Mouse (Mus musculus) liver, embryonic 11.5 days (tissue): ENCODE data around the gene Cyp8b1. TPM values are rescaled to one million over a fixed set of nuclear protein-coding genes. Genes with fewer than 3 reads are reported as not detected.

ENCODE experiments used
- ATAC-seq: fragments of 200-750 bp; cut with Nextera tagmentation; replicated peaks from 2 replicates; pipeline ENCODE4 v1.8.0; 2017; ENCODE audit warnings: moderate number of reproducible peaks, mild to moderate bottlenecking, moderate TSS enrichment, moderate library complexity; ENCODE audit not compliant: low FRiP score
- DNase-seq: peaks from one replicate; pipeline ENCODE4 v3.0.0-alpha.2; 2017; ENCODE audit warnings: low spot score
- H3K27ac ChIP-seq: fragments of 300-500 bp; sonication (generic); 2 replicates; pipeline ENCODE4 v1.5.1; 2014; ENCODE audit warnings: mild to moderate bottlenecking, low read depth, low read length, control low read depth
- H3K27me3 ChIP-seq: fragments of 300-500 bp; sonication (generic); replicated peaks from 2 replicates; pipeline ENCODE4 v1.6.1; 2014; ENCODE audit warnings: low read length, mixed read lengths; ENCODE audit not compliant: control insufficient read depth, insufficient read depth
- H3K36me3 ChIP-seq: fragments of 300-500 bp; sonication (generic); 2 replicates; pipeline ENCODE4 v1.6.1; 2014; ENCODE audit warnings: mild to moderate bottlenecking, low read length, moderate library complexity, mixed read lengths; ENCODE audit not compliant: control insufficient read depth, insufficient read depth
- H3K4me1 ChIP-seq: fragments of 300-500 bp; sonication (generic); replicated peaks from 2 replicates; pipeline ENCODE4 v1.6.1; 2014; ENCODE audit warnings: low read length, mixed read lengths; ENCODE audit not compliant: control insufficient read depth, insufficient read depth
- H3K4me2 ChIP-seq: fragments of 300-500 bp; sonication (generic); 2 replicates; pipeline ENCODE4 v1.6.1; 2014; ENCODE audit warnings: mild to moderate bottlenecking, control low read depth, moderate library complexity
- H3K4me3 ChIP-seq: fragments of 300-500 bp; sonication (generic); 2 replicates; pipeline ENCODE4 v1.5.1; 2014; ENCODE audit warnings: low read depth, low read length, control low read depth
- H3K9ac ChIP-seq: fragments of 300-500 bp; sonication (generic); 2 replicates; pipeline ENCODE4 v1.6.1; 2014; ENCODE audit warnings: low read depth, low read length, control low read depth
- H3K9me3 ChIP-seq: fragments of 300-500 bp; sonication (generic); 2 replicates; pipeline ENCODE4 v1.6.1; 2016; ENCODE audit warnings: low read length, inconsistent platforms, mixed read lengths; ENCODE audit not compliant: control insufficient read depth
- WGBS: fragments of 180-500 bp; shearing (Covaris S2); extraction: QIAGEN DNeasy Blood & Tissue Kit; methylation state at CpG from one replicate; pipeline ENCODE4 v1.1.7; 2014; 5-methylcytosine and 5-hydroxymethylcytosine counted together
- polyA plus RNA-seq: library from polyadenylated mRNA; unstranded; fragments of >200 nt; fragmentation: Nextera tagmentation; extraction: Ambion mirVana; gene quantifications from 2 replicates; pipeline ENCODE4 v1.2.1, GENCODE M21; 2014

Gene Cyp8b1
- polyA plus RNA-seq, 1 experiment from 2014 or later = not detected

DNA sequence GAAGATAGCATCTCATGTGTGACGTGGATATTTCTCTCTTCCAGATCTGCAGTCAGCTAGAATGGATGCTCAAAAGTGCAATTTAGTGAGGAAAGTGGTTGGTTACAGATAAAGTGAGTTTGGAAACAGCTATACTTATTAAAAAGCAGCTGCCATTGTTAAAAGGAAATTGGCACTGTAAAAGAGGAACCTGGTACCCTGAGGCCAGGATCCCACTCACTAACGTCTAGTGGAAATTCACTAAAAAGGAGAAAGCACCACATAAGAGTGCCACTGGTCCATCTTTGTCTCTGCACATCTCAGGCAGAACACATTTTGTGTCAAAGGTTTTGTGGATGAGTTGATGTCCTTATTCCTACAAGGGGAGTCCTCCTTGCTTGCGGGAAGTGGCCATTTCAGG lies 27.5 kb upstream of the Cyp8b1 start:
- H3K9ac ChIP-seq = no peak overlapping the region
- no peak for DNase-seq
- H3K4me2 ChIP-seq = no peak overlapping the region
- no peaks in the 10 kb centered on the region for H3K9me3 ChIP-seq
- no peaks in the 10 kb centered on the region for H3K4me1 ChIP-seq
- 67% methylated on average over 3 of the region's 3 CpGs for WGBS
- no peak overlapping the region for H3K27ac ChIP-seq
- H3K4me3 ChIP-seq = no peak overlapping the region
- ATAC-seq = no peak
- H3K36me3 ChIP-seq = no peaks in the 10 kb centered on the region
- H3K27me3 ChIP-seq = 0 out of 2 replicates have a peak, but pooled peaks cover 3% of the 10 kb centered on the region

DNA sequence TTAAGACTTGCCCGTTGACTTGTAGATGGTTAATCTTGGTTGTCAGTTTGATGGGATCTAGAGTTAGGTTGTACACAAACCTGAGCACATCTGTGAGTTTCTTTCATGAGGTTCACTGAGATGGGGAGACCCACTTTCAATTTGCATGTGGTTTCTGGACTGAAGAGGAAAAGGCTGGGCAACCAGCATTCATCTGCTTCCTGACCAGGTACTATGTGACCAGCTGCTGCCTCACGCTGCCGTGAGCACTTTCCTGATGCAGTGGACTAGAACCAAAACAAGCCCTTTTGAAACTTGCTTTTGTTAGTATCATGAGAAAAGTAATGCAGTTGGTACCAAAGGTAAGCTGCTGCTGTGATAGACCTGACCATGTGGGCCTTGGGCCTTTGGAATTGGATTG lies 26.9 kb upstream of the Cyp8b1 start:
- 75% methylated on average over 3 of the region's 3 CpGs for WGBS
- H3K9ac ChIP-seq = no peak overlapping the region
- ATAC-seq = no peak

DNA sequence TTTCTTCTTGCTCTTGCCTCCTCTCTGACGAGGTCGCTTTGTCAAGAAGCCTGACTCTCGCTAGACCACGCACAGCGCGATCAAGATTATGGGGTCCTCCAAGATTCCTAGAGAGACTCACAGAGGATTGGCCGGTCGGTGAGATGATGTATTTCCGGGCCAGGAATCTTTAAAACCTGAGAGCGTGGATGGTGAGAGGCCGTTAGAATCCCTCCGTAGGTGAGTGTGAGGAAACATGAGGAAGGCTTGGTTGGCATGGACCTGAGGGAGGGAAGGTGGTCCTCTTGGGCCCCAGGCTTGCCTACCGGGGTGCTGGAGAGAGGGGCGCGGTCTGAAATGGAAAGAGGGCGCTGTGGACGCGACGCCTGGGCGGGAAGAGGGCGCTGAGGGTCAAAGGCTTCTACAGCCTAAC lies 21.8 kb upstream of the Cyp8b1 start:
- H3K4me3 ChIP-seq = peak overlapping the region; percentile 48
- H3K4me2 ChIP-seq = peak overlapping the region; percentile 54
- peak overlapping the region; percentile 50 for H3K9ac ChIP-seq
- no peak overlapping the region for H3K27ac ChIP-seq
- H3K4me1 ChIP-seq = no peaks in the 10 kb centered on the region
- no peaks in the 10 kb centered on the region for H3K36me3 ChIP-seq
- no peaks in the 10 kb centered on the region for H3K9me3 ChIP-seq
- peak; percentile 75 for ATAC-seq
- DNase-seq = no peak
- WGBS = 42% methylated on average over 21 of the region's 21 CpGs
- H3K27me3 ChIP-seq = no peaks in the 10 kb centered on the region; the same call in 1 of the 2 replicates

More for the DNA sequence above, 26.9 kb upstream of the Cyp8b1 start:
- no peak overlapping the region for H3K4me3 ChIP-seq
- no peak overlapping the region for H3K27ac ChIP-seq
- H3K9me3 ChIP-seq = no peaks in the 10 kb centered on the region
- no peaks in the 10 kb centered on the region for H3K4me1 ChIP-seq
- H3K4me2 ChIP-seq = no peak overlapping the region
- no peak for DNase-seq
- H3K36me3 ChIP-seq = no peaks in the 10 kb centered on the region
- 0 out of 2 replicates have a peak, but pooled peaks cover 3% of the 10 kb centered on the region for H3K27me3 ChIP-seq

DNA sequence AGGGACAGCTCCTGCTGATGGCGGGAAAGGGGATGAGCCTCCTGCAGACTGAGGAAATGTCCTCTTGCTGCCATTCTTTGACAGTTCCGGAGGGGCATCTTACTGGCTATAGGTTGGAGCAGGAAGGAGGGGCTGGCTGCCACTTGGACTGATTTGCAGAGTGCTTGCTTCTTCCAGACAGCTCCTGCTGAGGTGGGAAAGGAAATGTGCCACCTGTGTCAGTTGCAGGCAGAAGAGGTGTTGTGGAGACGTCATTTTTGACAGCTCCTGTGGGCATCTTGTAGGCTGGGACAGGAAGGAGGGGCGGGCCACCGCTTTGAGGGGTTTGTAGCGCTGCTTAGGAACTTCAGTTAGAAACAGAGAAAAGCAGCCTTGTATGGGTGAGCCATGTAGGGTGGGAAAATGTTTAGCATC lies 21.4 kb upstream of the Cyp8b1 start:
- Histone ChIP-seq H3K4me3 (peak overlapping the region; percentile 48), H3K9me3 (no peaks in the 10 kb centered on the region), H3K36me3 (no peaks in the 10 kb centered on the region), H3K27me3 (no peaks in the 10 kb centered on the region; the same call in 1 of the 2 replicates), H3K4me1 (no peaks in the 10 kb centered on the region), H3K4me2 (peak overlapping the region; percentile 54), H3K27ac (no peak overlapping the region), H3K9ac (no peak overlapping the region)
- 45% methylated on average over 6 of the region's 6 CpGs for WGBS
- ATAC-seq (peak; percentile 43), DNase-seq (no peak)

DNA sequence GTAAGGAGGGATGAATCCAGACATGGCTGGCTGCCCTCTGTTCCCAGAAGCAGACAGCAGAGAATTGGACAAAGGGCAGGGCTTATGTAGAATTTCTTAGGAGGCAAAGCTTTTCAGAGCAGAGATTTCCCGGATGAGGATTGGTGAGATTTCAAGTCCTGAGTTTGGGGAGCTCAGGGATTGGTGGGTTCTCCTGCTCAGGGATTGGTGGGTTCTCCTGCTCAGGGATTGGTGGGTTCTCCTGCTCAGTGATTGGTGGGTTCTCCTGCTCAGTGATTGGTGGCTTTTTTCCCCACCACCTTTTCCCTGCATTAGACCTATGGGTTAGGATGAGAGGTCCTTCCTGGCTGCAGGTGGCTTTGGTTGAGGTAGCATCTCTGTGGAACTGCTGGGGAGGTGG lies 20.8 kb upstream of the Cyp8b1 start:
- 81% methylated on average over 1 of the region's 1 CpGs for WGBS
- no peak for DNase-seq

DNA sequence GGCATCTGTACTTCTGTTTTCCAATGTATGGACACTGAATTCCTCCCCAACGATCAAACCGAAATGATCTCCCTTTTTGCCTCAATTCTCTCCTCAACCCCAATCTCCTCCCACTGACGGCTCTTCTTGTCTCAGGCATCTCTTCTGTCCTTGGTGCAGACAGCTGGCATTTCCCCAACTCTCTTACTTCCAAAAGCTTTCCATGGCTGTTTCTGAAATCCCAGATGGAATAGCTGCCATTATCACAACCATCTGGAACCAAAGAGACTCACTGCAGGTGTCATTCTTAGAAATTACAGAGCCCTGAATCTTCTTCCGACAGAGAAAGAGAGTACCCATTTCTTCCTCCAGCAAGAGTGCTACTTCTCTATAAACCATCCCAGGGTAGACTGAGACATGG lies 18.8 kb upstream of the Cyp8b1 start:
- Histone ChIP-seq H3K4me1 (no peaks in the 10 kb centered on the region), H3K27ac (no peak overlapping the region), H3K4me2 (no peak overlapping the region), H3K27me3 (no peaks in the 10 kb centered on the region; the same call in 1 of the 2 replicates), H3K36me3 (no peaks in the 10 kb centered on the region), H3K4me3 (no peak overlapping the region), H3K9me3 (no peaks in the 10 kb centered on the region), H3K9ac (no peak overlapping the region)
- ATAC-seq (no peak), DNase-seq (no peak)
- WGBS = 77% methylated on average over 4 of the region's 4 CpGs

More for the DNA sequence above, 20.8 kb upstream of the Cyp8b1 start:
- no peak overlapping the region for H3K9ac ChIP-seq
- no peaks in the 10 kb centered on the region for H3K4me1 ChIP-seq
- no peak overlapping the region for H3K4me2 ChIP-seq
- no peaks in the 10 kb centered on the region for H3K9me3 ChIP-seq
- H3K36me3 ChIP-seq = no peaks in the 10 kb centered on the region
- no peaks in the 10 kb centered on the region; the same call in 1 of the 2 replicates for H3K27me3 ChIP-seq
- H3K27ac ChIP-seq = no peak overlapping the region
- no peak for ATAC-seq
- no peak overlapping the region for H3K4me3 ChIP-seq

DNA sequence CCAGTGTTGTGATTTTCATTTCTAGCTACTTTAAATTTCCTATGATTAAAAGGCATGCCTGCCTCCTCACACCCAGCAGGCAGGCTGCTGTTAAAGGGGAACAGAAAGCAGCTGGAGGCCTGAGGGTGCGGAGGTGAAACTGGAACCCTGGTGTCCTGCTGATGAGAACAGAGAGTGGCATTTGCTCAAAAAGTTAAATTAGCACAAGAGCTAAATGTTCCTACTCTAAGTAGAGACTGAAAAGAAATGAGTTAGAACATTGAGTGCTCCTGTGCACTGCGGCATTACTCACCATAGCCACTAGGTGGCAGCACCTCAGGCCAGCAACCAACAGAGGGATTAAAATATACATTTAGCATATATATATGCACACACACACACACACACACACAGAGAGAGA lies 12.4 kb upstream of the Cyp8b1 start:
- 25% methylated on average over 2 of the region's 2 CpGs for WGBS
- DNase-seq (no peak), ATAC-seq (no peak)
- Histone ChIP-seq H3K4me2 (no peak overlapping the region), H3K9me3 (no peaks in the 10 kb centered on the region), H3K4me1 (no peaks in the 10 kb centered on the region), H3K27ac (no peak overlapping the region), H3K9ac (no peak overlapping the region), H3K4me3 (no peak overlapping the region), H3K27me3 (no peaks in the 10 kb centered on the region; the same call in 1 of the 2 replicates), H3K36me3 (no peaks in the 10 kb centered on the region)

DNA sequence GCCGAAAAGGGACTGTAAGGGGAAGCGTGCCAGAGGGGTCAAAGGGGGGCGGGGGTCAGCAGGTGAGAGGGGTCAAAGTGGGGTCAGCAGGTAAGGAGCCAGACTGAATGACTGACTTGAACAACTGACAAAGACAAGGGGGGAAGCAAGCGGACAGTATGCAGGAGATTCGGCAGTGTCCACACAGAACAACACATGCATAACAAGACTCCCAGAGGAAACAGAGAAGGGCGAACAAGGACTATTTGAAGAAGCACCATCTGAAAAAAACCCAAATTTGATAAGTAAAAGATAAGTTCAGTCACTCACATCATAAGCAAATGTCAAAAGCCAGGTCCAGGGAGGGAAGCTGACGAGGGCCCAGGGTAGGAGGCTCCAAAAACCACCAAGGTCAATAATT lies 11.6 kb upstream of the Cyp8b1 start:
- H3K27me3 ChIP-seq = no peaks in the 10 kb centered on the region; the same call in 1 of the 2 replicates
- no peak overlapping the region for H3K9ac ChIP-seq
- ATAC-seq (no peak), DNase-seq (no peak)
- no peak overlapping the region for H3K4me2 ChIP-seq
- no peak overlapping the region for H3K4me3 ChIP-seq
- 80% methylated on average over 7 of the region's 7 CpGs for WGBS
- H3K9me3 ChIP-seq = no peaks in the 10 kb centered on the region
- no peak overlapping the region for H3K27ac ChIP-seq
- no peaks in the 10 kb centered on the region for H3K4me1 ChIP-seq
- H3K36me3 ChIP-seq = no peaks in the 10 kb centered on the region

DNA sequence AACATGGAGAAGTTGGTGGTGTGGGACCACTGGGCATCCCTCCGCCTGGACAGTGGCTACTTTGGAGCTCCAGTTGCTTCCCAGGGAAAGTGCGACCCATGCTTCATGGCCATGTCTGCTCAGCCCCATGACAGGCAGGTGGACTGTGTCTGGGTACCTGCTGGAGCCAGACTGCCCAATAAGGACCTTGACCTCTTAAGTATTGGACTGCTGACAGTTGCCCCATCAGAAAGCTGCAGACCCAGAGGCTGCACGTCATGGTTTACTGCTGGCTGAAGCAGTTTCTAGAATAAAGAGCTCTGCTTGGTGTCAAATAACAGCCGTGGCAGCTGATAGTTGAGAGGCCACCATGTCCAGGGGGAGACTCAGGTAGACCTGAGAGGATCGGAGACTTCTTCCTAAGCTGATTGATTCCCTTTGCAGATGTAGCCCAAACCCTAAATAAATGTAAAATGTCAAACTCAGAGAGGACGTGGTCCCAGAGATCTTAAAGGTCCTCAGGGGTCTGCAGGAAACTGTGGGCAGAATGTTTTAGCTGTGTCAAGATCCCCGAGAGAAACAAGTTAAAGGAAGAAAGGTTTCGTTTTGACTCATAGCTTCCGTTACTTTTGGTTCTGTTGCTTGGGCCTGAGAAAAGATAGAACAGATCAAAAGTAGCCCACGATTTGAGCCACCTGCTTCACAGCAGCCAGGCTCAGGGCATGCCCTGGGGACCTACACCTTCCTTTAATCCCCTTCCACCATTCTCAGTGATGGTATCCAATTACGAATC lies 10.7 kb upstream of the Cyp8b1 start:
- H3K27me3 ChIP-seq = no peaks in the 10 kb centered on the region; the same call in 1 of the 2 replicates
- H3K4me2 ChIP-seq = no peak overlapping the region
- H3K27ac ChIP-seq = no peak overlapping the region
- no peak overlapping the region for H3K4me3 ChIP-seq
- no peaks in the 10 kb centered on the region for H3K9me3 ChIP-seq
- WGBS = 49% methylated on average over 11 of the region's 11 CpGs
- ATAC-seq (no peak), DNase-seq (no peak)
- no peaks in the 10 kb centered on the region for H3K36me3 ChIP-seq
- no peak overlapping the region for H3K9ac ChIP-seq
- no peaks in the 10 kb centered on the region for H3K4me1 ChIP-seq
